Mouse (Mus musculus): ENCODE results near the gene 9530002B09Rik. TPM values are rescaled to one million over a fixed set of nuclear protein-coding genes. Genes with fewer than 3 reads are reported as not detected.

The 9530002B09Rik gene
- total RNA-seq (2014; fragmentation: Nextera tagmentation), result not detected in 2 replicates
- not detected in 2 replicates for total RNA-seq (2017)

GRCm38 (mm10) chr4:122688975-122689374 lies at the start of gene 9530002B09Rik:
Gene 9530002B09Rik, plus strand, starts transcription at chr4:122689275.
- no peak for ATAC-seq (replicated peaks; ENCODE audit: low FRiP score, low TSS enrichment, poor library complexity, severe bottlenecking)

Other genes starting within 250 kb of the 9530002B09Rik start
- gene Ppt1, start 147.0 kb downstream of the 9530002B09Rik start, total RNA-seq (2014; fragmentation: Nextera tagmentation), result 24.5 and 25.1 TPM in 2 replicates
- gene Ppt1, start 147.0 kb downstream of the 9530002B09Rik start, total RNA-seq (2017), result 30.1 and 37.8 TPM in 2 replicates
- 50.7 and 56.5 TPM in 2 replicates for gene Cap1, start 196.8 kb downstream of the 9530002B09Rik start, total RNA-seq (2014; fragmentation: Nextera tagmentation)
- 80.5 and 95.8 TPM in 2 replicates for gene Cap1, start 196.8 kb downstream of the 9530002B09Rik start, total RNA-seq (2017)

All from megakaryocyte-erythroid progenitor cell, adult 5-6 weeks (primary cell).